Mouse (Mus musculus) layer of hippocampus, adult 9-10 months (tissue): ENCODE results near the gene Ccdc107.

ENCODE experiments used
- DNase-seq: peaks from one replicate; pipeline ENCODE4 v3.0.0; 2022; ENCODE audit warnings: low spot score

The Ccdc107 gene

DNA sequence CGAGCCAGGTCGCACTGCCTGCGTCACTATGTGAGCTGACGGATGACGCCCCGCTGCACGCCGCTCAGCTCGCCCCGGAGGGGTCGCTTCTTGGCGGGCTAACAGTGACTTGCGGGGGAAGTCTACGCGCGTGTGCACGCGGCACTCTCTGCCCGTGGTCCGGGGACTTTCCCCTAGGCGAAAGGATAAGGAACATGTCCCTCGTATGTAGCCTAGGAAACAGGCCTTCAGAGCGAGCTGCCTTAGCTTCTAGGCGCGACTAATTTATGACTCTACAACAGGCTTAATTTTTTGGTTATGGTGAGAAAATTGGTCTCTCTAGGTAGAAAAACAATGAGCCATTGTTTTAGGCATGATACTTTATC lies at the start of gene Ccdc107:
Ccdc107 (plus strand) TSS at position 80 of the 365 bp plus-strand sequence.
- peak; percentile 87 for DNase-seq

DNA sequence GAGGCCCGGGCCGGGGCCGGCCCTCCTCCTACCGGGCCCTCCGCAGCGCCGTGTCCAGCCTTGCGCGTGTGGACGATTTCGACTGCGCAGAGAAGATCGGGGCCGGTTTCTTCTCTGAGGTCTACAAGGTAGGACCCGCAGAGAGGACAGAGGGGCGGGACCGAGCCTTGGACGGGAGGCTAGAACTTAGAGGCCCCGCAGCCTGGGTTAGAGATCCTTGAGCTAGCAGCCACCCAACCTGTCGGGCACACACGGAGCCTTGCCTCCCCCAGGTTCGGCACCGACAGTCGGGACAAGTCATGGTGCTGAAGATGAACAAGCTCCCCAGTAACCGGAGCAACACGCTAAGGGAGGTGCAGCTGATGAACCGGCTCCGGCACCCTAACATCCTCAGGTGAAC lies 49.2 kb upstream of the Ccdc107 start:
- DNase-seq, result no peak

DNA sequence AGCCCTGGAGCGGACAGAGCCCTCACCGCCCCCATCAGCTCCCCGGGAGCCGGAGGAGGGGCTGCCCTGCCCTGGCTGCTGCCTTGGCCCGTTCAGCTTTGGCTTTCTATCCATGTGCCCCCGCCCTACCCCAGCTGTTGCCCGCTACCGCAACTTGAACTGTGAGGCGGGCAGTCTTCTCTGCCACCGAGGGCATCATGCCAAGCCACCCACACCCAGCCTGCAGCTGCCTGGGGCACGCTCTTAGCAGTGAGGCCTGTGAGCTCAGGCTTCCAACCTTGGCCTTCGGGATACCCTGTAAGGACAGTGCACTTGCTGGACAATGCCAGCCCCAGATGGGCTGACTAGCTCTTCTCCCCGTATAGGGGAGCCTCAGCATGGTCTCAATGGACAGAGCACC lies 45.4 kb upstream of the Ccdc107 start:
- no peak for DNase-seq

DNA sequence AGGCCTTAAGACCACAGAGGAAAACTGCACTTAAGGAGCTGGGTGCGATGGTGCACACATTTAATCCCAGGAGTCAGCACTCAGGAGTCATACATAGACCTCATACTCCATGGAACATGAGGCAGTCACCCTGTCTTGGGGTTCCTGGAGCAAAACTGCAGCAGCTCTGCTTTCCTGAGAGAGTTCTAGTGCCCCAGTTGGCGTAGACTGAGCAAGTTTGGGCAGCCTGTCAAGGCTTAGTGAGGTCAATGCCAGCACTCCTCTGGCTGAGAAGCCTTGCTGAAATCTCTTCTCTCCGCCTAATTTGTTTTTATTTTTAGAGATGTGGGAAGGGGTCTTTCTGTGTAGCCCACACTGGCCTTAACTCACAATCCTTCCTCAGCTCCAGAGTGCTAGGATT lies 44.1 kb upstream of the Ccdc107 start:
- no peak for DNase-seq

DNA sequence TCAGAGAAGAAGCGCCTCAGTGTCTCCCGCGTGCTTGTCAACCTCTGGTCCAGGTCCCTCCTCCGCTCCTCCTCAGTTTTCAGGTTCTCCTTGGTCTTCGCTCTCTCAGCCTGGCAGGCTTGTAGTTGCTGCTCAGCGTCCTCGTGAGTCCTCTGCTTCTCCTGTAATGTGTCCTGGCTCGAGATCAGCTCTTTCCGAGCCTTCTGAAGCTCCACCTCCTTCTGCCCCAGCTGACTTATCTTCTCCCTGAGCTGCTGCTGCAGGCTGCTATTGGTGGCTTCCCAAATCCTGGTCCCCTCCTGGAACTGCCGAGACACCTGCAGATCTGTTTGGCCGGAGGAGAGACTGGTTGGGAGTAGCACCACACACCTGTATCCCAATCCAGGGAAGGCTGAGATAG lies 40.4 kb upstream of the Ccdc107 start:
- DNase-seq, result no peak

DNA sequence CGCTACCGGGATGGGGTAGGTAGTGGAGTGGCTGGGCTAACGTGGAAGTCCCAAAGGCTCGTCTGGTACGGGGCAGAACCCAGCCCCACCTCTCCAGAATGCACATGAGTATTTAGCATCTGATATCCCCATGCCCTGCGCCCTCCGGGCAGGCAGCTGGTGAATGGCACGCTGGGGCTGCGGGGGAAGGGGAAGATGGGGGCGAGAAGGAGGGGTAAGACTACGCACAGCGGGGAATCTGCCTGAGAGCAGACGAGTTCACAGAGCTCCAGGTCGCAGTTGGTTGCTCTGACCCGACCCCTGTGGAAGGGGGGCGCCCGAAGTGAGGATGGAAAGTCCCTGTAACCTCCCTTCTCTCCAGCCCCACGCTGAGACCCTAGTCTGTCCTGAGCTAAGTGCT lies 39.3 kb upstream of the Ccdc107 start:
- DNase-seq, result no peak

DNA sequence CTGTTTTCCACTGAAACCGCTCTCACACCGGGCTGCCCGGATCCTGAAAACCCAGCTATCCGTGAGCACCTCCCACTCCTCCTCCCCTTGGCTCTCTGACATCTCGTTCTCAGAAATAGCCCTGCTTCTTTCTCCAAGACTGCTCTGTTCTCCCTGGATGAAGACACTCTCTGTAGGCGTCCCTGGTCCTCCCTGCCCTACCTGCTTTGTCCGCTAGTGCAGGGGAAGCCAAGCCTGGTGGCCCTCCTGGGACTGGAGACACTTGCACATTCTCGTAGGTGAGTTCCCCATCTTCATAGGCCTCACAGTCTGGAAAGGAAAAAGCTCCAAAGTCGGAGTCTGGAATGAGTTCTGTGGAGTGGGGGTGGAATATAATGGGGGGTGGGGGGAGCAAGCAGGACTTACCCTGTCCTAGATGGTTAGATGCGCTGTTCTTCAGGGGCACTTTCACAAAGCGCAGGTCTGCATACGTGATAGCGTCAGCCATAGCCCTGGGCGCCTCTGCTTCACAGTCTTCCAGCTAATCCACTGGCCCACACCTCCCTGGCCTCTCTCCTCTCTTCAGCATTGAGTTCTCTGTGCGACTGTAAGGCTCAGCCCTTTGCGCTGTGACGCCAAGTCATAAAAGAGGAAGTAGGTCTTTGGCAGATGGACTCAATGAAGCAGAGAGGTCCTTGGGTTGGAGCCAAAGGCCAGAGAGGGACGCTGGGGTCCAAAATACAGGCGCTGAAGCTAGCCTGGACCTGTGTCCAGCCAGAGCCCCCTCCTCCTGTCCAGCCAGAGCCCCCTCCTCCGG lies 38.5 kb upstream of the Ccdc107 start, which contains the start of gene Cd72:
Cd72 (minus strand) TSS at position 588 of the 796 bp plus-strand sequence.
- DNase-seq, result no peak

DNA sequence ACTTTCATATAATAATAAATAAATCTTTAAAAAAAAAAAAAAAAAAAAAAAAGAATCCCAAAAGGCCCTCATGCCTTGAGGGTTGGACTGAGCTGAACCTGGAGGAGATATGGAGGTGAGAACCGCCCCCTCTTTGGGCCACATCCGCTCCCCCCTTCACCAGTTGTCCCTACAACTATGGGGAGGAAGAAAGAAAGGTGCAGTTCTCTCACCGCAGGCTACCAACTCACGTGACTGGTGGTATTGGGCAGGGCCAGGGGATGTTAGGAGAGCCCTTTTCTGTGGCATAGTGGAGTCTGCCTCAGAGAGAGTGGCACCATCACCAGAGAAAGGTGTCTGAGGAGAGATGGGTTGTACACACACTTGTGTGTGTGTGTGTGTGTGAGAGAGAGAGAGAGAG lies 36.2 kb upstream of the Ccdc107 start:
- DNase-seq, result no peak

DNA sequence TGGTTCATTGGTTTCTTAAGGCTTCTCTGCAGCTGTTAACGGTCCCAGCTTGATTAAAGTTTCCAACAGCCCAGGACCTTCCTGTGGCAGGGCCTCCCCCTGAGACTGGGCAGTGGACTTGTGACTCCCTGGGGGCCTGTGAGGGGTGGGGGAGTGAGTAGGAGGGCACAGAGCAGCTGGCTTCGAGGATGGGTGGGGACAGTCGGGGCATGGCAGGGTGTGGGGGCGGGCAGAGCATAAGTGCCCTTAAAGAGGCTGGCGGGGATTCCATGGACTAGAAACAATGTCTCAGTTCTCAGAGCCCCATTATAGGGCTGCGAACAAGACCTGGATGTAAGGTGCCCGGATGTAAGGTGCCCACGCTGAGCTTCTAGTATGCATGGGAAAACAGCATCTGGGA lies 35.6 kb upstream of the Ccdc107 start:
- DNase-seq, result no peak

DNA sequence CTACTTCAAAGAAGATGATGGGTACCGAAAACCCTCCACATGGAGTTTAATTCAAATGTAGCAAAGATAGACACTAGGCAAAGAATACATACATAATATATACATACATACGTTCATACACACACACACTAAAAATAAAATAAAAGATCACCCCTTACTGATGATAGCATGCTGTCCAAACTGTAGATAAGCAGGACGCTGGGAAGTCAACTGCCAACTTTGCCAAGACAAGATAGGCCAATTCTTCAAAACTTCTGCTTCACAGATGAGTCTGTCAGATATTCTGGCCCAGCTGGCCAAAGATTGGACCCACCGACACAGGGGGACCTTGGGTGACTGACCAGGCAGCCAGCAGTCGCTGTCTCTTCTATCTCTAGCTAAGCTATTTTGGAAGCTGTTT lies 29.6 kb upstream of the Ccdc107 start:
- no peak for DNase-seq

DNA sequence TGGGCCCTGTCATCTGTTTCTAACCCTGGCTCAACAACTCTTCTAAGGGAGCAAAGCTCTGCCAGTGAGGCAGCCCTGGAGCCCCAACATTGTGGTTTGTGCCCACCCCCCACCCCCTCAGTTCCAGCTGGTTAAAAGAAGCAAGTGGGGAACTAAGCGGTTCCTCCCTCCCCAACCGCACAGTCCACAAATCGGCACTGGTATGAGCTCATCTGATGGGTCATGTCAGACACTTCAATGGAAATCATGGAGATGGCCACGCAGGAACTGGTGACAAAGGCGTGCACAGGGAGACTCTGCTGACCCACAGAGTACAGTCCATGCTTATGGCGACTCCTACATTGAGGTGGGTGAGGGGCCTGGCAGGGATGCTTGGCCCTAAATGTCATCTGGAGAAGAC lies 26.8 kb upstream of the Ccdc107 start:
- no peak for DNase-seq

DNA sequence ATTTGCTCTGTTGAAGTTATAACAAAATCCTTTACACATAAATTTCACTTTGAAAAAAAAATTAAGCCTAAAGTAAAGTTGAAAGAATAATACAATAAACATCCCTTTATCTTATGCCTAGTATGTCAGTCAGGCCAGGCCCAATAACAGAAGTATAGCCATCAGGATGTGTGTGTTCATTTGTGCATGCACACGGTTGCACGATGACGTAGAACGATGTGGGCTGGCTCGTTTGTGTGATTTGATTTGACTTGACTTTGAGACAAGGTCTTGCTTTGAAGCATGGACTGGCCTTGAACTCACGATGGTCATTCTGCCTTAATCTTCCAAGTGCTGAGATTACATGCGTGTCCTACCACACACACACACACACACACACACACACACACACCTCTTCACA lies 25.8 kb upstream of the Ccdc107 start:
- DNase-seq, result no peak

DNA sequence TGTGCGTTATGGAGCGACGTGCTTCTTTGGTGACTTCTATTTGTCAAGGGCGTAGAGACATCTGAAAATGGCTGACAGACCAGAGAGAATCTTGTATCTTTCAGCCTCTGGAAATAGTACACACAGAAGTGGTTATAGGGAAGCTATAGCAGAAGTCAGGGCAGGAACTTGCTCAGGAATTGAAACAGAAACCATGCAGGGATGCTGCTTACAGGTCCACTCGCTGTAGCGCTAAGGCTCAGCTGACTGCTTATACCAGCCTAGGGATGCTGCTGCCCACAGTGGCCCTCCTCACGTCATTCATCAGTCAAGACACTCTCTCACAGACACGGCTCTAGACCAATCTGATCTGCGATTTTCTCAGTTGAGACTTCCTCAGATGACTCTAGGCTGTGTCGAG lies 22.4 kb upstream of the Ccdc107 start:
- no peak for DNase-seq

DNA sequence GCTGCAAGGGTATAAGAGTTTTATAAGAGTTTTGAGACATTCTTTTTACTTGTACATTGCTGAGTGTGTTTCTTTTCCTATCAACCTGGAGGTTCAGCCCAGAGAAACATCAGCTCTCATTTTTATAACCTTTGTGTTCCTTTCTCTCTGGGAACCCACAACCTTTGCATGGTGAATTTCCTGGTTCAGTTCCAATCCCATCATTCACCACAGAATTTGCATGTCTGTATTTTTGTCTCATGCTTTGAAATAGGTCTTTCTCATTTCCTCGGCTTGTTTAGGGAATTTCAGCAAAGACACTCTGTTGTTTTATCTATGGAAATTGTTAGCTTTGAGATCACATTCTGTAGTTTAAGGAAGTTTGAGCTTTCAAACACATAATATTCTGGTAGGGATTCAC lies 19.1 kb upstream of the Ccdc107 start:
- DNase-seq, result no peak

DNA sequence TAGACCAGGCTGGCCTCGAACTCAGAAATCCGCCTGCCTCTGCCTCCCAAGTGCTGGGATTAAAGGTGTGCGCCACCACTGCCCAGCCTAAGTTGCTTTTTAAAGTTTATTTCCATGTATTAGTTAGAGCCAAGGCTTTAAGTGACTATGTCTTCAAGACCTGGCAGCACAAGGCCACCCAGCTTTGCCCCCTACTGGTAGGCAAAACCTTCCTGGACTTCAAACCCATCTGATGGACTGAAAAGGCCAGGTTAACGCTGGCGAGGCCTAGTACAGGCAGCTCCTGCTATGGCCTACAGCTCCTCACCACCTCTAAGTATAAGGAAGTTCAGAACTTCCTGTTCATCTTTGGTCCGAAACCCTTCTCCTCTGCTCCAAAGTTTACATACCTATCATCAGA lies 16.1 kb upstream of the Ccdc107 start:
- no peak for DNase-seq

DNA sequence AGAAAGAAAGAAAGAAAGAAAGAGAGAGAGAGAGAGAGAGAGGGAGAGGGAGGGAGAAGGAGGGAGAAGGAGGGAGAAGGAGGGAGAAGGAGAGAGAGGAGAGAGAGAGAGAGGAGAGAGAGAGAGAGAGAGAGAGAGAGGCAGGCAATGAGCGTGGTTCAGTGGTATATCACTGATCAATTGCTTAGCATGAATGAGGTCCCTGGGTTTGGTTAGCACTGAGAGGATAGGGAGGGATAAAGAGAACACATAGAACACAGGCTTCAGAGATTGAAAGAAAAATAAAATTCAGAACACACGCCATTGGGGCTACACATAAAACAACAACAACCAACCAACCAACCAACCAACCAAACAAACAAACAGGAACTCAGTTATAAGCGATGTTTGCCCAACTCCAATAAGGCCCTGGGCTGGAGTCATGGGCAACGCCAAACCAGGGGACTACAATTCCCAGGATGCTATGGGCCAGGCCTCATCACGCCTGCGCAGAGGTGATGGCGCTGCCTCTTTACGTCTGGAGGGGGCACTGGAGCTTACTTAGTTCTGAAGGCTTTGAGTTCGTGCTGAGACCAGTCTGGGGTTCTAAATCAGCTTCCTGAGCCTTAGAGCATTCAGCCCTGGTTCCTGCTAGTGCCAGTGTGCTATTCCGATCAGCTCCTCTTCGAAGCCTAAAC lies 14.7 kb upstream of the Ccdc107 start:
- peak; percentile 81 for DNase-seq

DNA sequence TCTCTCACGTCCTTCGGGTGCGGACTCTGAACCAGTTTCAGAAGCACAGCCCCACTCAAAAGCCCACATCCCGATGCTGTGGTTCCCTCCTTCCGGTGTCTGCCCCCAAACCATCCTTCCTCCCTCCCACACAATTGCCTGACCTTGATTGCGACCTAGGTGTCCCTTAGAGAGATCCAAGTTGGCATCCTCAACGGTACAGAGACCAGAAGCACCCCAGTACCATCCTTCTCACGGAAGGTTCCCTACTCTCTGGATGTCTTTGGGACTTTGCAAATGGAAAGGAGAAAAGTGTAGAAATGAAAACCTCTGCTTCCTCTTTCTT lies 14.2 kb upstream of the Ccdc107 start:
- no peak for DNase-seq

DNA sequence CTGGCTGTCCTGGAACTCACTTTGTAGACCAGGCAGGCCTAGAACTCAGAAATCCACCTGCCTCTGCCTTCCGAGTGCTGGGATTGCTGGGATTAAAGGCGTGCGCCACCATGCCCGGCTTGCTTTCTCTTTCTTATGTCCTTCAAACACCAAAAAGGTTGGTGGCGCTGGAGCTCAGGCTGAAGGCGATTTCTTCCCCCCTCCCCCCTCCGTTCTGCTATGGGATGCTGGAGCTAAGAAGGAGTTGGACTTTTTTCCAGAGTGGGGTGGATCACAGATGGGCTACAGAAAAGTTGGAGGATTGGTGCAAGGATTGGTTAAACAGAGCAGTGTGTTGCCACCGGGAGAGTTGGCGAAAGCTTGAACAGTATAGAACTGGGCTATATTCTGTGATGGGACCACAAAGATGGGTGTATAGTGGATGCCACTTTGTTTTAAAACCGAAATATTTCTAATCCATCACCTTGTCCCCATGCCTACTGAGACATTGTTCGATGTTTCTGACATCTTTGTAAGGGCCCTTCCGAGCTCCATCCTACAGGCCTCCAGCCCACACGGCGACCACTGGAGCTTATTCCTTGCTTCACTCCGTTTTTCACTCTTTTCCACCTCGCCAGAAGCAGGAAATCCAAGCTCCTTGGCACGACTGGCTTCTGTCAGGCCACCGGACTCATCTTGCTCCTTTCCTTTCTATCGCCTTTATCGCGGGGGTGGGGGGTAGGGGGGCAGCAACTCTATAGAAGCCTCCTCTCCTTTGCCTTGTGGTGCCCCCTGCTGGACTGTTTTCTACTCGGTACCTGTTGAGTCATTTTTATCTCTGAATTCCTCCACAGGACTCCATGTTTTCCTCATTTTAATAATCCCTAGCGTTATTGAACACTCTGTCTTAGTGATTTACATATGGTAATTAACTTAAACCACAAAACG lies 13.5 kb upstream of the Ccdc107 start:
- no peak for DNase-seq

DNA sequence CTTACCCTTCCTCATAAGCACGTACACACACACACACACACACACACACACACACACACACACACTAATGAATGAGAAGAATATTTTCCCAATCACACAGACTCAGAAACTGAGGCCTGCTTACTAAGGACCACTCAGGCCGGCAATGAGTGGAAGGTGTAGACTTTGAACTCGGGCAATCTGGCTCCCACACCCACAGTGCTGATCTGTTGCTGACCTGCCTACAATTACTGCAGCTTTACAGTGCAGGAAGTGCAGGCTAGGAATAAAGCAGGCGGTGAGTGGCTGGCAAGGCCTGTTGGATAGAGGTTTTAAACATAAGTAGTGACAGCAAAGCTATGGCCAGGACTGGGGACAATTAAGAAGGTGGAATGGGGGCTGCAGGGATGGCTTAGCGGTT lies 11.7 kb upstream of the Ccdc107 start:
- DNase-seq, result no peak

DNA sequence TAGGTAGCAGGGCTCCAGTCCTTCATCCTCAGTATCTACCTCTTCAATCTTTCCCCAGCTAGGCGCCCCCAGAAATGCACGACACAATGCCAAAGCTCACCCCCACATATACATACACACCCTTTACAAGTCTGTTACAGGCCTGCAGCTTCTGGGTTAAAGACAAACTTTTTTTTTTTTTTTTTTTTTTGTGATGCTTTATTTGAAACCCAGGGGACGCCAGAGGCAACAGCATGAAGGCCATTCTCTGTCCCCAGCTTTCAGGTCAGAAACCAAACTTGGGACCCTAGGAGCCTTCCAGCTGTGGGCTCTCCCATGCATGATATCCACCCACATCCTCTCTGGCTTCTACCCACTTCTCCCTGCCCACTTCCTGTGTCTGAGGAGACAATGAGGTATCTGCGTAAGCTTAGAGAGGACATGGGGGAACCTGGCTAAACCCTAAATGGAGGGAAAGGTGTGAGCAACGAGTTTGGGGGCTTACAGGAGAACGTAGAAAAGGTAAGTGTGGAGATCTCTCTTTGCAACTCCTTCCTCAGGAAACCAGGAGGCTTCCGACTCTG lies 10.7 kb upstream of the Ccdc107 start:
- DNase-seq, result no peak

DNA sequence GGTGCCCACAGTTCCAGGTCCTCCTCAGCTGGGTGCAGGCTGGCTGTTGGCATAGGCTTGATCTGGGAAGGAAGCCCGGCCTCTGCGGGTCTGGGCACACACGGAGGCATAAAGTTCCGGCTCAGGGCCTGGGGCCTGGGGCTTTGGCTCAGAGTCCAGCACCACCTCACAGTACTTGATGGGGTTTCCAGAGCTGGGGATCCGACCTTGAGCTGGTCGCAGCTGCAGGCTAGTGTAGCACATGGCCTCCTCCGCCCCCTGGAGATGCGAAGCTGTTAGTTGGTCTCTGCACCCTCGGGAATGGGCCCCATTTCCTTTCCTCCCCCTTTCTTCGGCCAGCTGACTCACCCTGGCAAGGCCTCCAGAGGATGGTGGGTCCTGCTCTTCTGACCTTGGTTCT lies 10.1 kb upstream of the Ccdc107 start:
- DNase-seq, result no peak

DNA sequence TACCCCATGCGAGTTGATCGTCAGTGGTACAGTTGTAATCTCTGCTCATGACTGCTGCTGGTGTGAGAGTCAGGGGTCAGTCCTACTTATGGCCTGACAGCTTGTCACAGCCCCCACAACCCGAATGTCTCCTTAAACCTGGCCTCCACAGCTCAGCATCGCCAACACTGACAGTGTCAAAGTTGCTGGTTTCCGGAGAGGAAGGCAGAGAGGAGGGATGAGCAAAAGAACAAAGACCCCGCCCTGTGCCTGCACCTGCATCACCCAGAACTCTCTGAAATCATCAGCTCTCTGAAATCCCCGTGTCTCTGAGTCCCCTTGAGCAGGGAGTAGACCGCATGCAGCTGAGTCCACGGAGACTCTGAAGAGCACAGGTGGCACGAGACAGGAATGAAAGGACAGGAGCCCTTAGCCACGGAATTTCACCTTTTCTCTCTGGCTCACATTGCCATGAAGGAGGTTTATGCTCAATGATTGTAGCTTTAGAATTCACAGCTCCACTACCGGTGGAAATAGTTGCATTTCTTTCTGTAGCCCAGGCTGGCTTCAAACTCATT lies 9.1 kb upstream of the Ccdc107 start, which contains the start of gene Sit1:
Sit1 (minus strand) TSS at position 200 of the 557 bp plus-strand sequence.
- no peak for DNase-seq
